Mouse (Mus musculus): Measurements from ENCODE around the gene Eef1akmt2.

DNA sequence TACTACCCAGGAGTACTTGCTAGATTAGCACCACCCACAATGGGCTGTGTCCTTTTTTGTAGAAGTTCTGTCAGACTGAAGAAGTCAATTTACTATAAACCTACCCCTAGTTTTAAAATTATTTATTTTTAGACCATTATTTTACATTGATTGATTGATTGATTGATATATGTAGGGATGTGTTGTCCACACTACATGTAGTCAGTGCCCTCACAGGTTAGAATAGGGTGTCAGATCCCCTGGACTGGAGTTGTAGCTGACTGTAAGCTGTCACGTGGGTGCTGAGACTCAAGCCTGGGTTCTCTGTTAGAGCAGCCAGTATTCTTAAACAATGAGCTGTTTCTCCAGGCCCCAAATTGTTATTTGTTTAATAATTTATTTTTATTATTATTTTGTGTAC is 40.9 kb upstream of the Eef1akmt2 start:
- TF ChIP-seq POLR2A (IDR thresholded peaks at IDR 0.05; ENCODE audit: low read depth, low read length) (no peak), CTCF (IDR thresholded peaks at IDR 0.05; ENCODE audit: borderline replicate concordance, insufficient read depth, low read length) (no peak)
